Mouse (Mus musculus): Measurements from ENCODE around the gene Cenph. TPM values are rescaled to one million over a fixed set of nuclear protein-coding genes. Genes with fewer than 3 reads are reported as not detected.

The Cenph gene
- polyA plus RNA-seq, 1 experiment from 2014 or later: 31.0 TPM

GRCm38 (mm10) chr13:100785806-100786413, 10.2 kb upstream of the Cenph start:
- peak overlapping the region; percentile 80 for H3K4me3 ChIP-seq (replicated peaks)
- H3K27me3 ChIP-seq: no peaks in the 10 kb centered on the region
- peak overlapping the region; percentile 86 for H3K9ac ChIP-seq
- H3K36me3 ChIP-seq (replicated peaks): peaks cover 45% of the 10 kb centered on the region
- H3K4me1 ChIP-seq (replicated peaks): peaks cover 42% of the 10 kb centered on the region
- WGBS (ENCODE audit: insufficient replicate concordance): 0% methylated on average over 30 of the region's 30 CpGs
- ATAC-seq (ENCODE audit: insufficient read depth): peak; percentile 43
- peak overlapping the region; percentile 90 for H3K27ac ChIP-seq (replicated peaks)
- peak overlapping the region; percentile 80 for H3K4me2 ChIP-seq
- no peaks in the 10 kb centered on the region for H3K9me3 ChIP-seq (replicated peaks)

DNA sequence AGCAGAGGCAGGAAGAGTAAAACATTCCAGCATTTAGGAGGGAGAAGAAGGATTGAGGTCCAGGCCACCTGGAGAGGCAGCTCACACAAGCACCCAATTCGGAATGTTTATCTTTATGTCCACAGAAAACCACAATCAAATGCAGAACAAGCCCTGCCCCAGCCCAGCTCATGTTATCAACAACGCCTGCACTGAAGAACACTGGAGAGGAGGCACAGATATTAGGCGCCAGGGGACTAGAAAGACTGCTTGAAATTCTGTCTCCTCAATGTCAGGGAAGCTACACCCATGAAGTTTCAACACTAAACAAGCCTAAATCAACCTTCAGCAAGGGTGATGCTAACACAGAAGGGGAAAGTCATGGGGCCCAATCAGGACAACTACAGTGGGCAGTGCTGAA, 1.8 kb upstream of the Cenph start:
- peaks cover 74% of the 10 kb centered on the region for H3K4me1 ChIP-seq (replicated peaks)
- H3K4me2 ChIP-seq: peak overlapping the region; percentile 77
- 0 out of 2 replicates have a peak overlapping the region, but pooled peaks have one; percentile 12 for H3K4me3 ChIP-seq (replicated peaks)
- peak overlapping the region; percentile 85 for H3K27ac ChIP-seq (replicated peaks)
- 19% methylated on average over 3 of the region's 3 CpGs for WGBS (ENCODE audit: insufficient replicate concordance)
- no peaks in the 10 kb centered on the region for H3K9me3 ChIP-seq (replicated peaks)
- no peaks in the 10 kb centered on the region for H3K27me3 ChIP-seq
- peaks cover 65% of the 10 kb centered on the region for H3K36me3 ChIP-seq (replicated peaks)
- no peak overlapping the region for H3K9ac ChIP-seq
- peak; percentile 74 for ATAC-seq (ENCODE audit: insufficient read depth)

GRCm38 (mm10) chr13:100776710-100777109, 1.0 kb upstream of the Cenph start:
- 51% methylated on average over 6 of the region's 6 CpGs for WGBS (ENCODE audit: insufficient replicate concordance)
- Histone ChIP-seq H3K27ac (replicated peaks) (peak overlapping the region; percentile 85), H3K9ac (peak overlapping the region; percentile 78; the same call in 1 of the 2 replicates), H3K36me3 (replicated peaks) (peaks cover 65% of the 10 kb centered on the region), H3K4me3 (replicated peaks) (peak overlapping the region; percentile 77), H3K4me1 (replicated peaks) (peaks cover 75% of the 10 kb centered on the region), H3K9me3 (replicated peaks) (no peaks in the 10 kb centered on the region), H3K27me3 (no peaks in the 10 kb centered on the region), H3K4me2 (peak overlapping the region; percentile 77)
- no peak for ATAC-seq (ENCODE audit: insufficient read depth)

DNA sequence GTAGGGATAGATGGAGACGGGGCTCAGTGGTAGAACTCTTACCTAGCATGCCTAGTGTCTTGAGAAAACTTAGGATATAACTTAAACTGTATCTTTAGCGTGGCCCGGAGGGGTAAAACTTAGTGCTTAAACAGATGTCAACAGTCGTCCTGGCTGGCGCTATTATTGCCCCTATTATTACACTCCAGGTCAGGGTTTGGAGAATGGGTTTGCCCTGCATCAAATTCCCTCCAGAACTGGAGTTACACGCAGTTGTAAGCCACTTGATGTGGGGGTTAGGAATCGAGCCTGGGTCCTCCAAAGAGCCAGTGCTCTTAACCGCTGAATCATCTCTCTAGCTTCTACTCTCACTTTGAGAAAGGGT, 339 bp upstream of the Cenph start:
- H3K4me2 ChIP-seq: peak overlapping the region; percentile 77
- H3K9me3 ChIP-seq (replicated peaks): no peaks in the 10 kb centered on the region
- WGBS (ENCODE audit: insufficient replicate concordance): 9% methylated on average over 8 of the region's 8 CpGs
- ATAC-seq (ENCODE audit: insufficient read depth): no peak
- H3K27me3 ChIP-seq: no peaks in the 10 kb centered on the region
- H3K4me1 ChIP-seq (replicated peaks): peaks cover 75% of the 10 kb centered on the region
- H3K36me3 ChIP-seq (replicated peaks): peaks cover 65% of the 10 kb centered on the region
- peak overlapping the region; percentile 77 for H3K4me3 ChIP-seq (replicated peaks)
- H3K27ac ChIP-seq (replicated peaks): peak overlapping the region; percentile 85
- H3K9ac ChIP-seq: peak overlapping the region; percentile 78; the same call in 1 of the 2 replicates

- Histone ChIP-seq H3K4me1 (replicated peaks) (peaks cover 67% of the 10 kb centered on the region), H3K9ac (peak overlapping the region; percentile 78), H3K27me3 (no peaks in the 10 kb centered on the region), H3K9me3 (replicated peaks) (no peaks in the 10 kb centered on the region), H3K4me2 (peak overlapping the region; percentile 77), H3K4me3 (replicated peaks) (peak overlapping the region; percentile 77), H3K36me3 (replicated peaks) (peaks cover 65% of the 10 kb centered on the region), H3K27ac (replicated peaks) (0 out of 2 replicates have a peak overlapping the region, but pooled peaks have one; percentile 85)
- ATAC-seq (ENCODE audit: insufficient read depth): no peak
Measured at GRCm38 (mm10) chr13:100774704-100775103, 995 bp downstream of the Cenph start.

DNA sequence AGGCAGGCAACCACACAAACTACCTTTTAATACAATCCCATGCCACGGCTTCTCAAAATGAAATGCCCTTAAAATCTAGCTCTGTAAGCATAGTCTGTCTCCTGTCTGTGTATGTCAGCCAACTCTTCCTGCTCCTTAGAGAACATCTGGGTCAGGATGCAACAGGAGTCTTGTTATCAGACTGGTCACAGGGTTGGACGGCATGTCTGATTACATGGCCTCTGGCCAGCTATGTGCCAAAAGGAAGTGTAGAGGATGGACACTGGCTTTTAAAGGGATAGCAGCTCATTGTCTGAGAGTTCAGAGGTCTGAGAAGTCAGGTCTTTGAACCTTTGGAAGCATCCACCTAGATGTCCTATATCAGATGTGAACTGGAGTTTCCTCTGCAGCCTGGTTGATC, 20.4 kb downstream of the Cenph start:
- peaks cover 36% of the 10 kb centered on the region for H3K4me1 ChIP-seq (replicated peaks)
- no peak overlapping the region for H3K9ac ChIP-seq
- H3K9me3 ChIP-seq (replicated peaks): no peaks in the 10 kb centered on the region
- H3K27me3 ChIP-seq: no peaks in the 10 kb centered on the region
- no peak overlapping the region for H3K4me2 ChIP-seq
- ATAC-seq (ENCODE audit: insufficient read depth): no peak
- WGBS (ENCODE audit: insufficient replicate concordance): 61% methylated on average over 2 of the region's 2 CpGs
- no peak overlapping the region for H3K27ac ChIP-seq (replicated peaks)
- no peak overlapping the region for H3K4me3 ChIP-seq (replicated peaks)
- peaks cover 19% of the 10 kb centered on the region for H3K36me3 ChIP-seq (replicated peaks)

GRCm38 (mm10) chr13:100754186-100754585, 21.5 kb downstream of the Cenph start:
- H3K9me3 ChIP-seq (replicated peaks): no peaks in the 10 kb centered on the region
- peaks cover 8% of the 10 kb centered on the region for H3K36me3 ChIP-seq (replicated peaks)
- H3K4me1 ChIP-seq (replicated peaks): peaks cover 42% of the 10 kb centered on the region
- ATAC-seq (ENCODE audit: insufficient read depth): no peak
- H3K4me3 ChIP-seq (replicated peaks): no peak overlapping the region
- no peak overlapping the region for H3K27ac ChIP-seq (replicated peaks)
- WGBS (ENCODE audit: insufficient replicate concordance): 80% methylated on average over 4 of the region's 4 CpGs
- no peak overlapping the region for H3K9ac ChIP-seq
- H3K4me2 ChIP-seq: no peak overlapping the region
- no peaks in the 10 kb centered on the region for H3K27me3 ChIP-seq

DNA sequence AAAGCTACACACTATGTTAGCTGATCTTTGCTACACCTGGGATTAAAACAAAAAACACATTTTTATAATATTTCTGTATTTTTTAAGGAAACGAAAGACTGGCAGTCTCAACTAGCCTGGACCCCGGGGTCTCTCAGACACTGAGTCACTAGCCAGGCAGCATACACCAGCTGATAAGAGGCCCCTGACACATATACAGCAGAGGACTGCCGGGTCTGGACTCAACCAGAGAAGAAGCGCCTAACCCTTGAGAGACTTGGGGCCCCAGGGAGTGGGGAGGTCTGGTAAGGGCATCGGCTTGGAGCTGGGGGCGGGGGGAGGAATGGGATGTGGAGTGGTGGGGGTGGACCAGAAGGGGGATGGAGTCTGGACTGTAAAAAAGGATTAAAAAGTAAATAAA, 22.7 kb downstream of the Cenph start:
- Histone ChIP-seq H3K27me3 (no peaks in the 10 kb centered on the region), H3K4me2 (peak overlapping the region; percentile 42), H3K9me3 (replicated peaks) (no peaks in the 10 kb centered on the region), H3K36me3 (replicated peaks) (no peaks in the 10 kb centered on the region), H3K4me3 (replicated peaks) (no peak overlapping the region), H3K9ac (no peak overlapping the region), H3K27ac (replicated peaks) (no peak overlapping the region), H3K4me1 (replicated peaks) (peaks cover 52% of the 10 kb centered on the region)
- WGBS (ENCODE audit: insufficient replicate concordance): 35% methylated on average over 6 of the region's 6 CpGs
- no peak for ATAC-seq (ENCODE audit: insufficient read depth)

- no peak overlapping the region for H3K9ac ChIP-seq
- peak overlapping the region; percentile 45 for H3K27ac ChIP-seq (replicated peaks)
- no peaks in the 10 kb centered on the region for H3K27me3 ChIP-seq
- 53% methylated on average over 8 of the region's 8 CpGs for WGBS (ENCODE audit: insufficient replicate concordance)
- H3K36me3 ChIP-seq (replicated peaks): no peaks in the 10 kb centered on the region
- no peak overlapping the region for H3K4me3 ChIP-seq (replicated peaks)
- peak; percentile 56; the same call in 1 of the 2 replicates for ATAC-seq (ENCODE audit: insufficient read depth)
- peak overlapping the region; percentile 42 for H3K4me2 ChIP-seq
- no peaks in the 10 kb centered on the region for H3K9me3 ChIP-seq (replicated peaks)
- H3K4me1 ChIP-seq (replicated peaks): peaks cover 56% of the 10 kb centered on the region
Measured at GRCm38 (mm10) chr13:100752529-100752928, 23.2 kb downstream of the Cenph start.

DNA sequence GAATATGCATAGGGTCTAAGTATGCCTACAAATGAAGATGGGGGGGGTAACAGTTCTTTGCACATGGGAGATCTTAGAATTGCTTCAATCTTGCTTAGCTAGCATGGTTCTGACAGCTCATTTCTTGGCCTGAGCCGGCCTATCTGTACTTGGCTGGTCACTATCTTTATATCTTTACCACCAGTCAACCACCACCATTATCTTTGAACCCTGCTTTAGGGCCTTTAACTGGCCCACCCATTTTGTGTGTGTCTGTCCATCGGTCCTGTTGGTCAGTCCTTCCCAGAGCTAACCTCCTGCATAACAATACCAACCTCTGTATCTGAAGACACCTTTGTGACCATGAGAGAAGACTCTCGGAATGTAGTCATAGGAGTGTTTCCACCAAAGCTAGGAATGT, 24.3 kb downstream of the Cenph start:
- no peaks in the 10 kb centered on the region for H3K27me3 ChIP-seq
- H3K9me3 ChIP-seq (replicated peaks): no peaks in the 10 kb centered on the region
- H3K36me3 ChIP-seq (replicated peaks): no peaks in the 10 kb centered on the region
- peak overlapping the region; percentile 6; the same call in 1 of the 2 replicates for H3K4me2 ChIP-seq
- H3K27ac ChIP-seq (replicated peaks): peak overlapping the region; percentile 45
- no peak overlapping the region for H3K4me3 ChIP-seq (replicated peaks)
- H3K4me1 ChIP-seq (replicated peaks): peaks cover 68% of the 10 kb centered on the region
- WGBS (ENCODE audit: insufficient replicate concordance): 40% methylated on average over 3 of the region's 3 CpGs
- ATAC-seq (ENCODE audit: insufficient read depth): peak; percentile 21; the same call in 1 of the 2 replicates
- no peak overlapping the region for H3K9ac ChIP-seq

DNA sequence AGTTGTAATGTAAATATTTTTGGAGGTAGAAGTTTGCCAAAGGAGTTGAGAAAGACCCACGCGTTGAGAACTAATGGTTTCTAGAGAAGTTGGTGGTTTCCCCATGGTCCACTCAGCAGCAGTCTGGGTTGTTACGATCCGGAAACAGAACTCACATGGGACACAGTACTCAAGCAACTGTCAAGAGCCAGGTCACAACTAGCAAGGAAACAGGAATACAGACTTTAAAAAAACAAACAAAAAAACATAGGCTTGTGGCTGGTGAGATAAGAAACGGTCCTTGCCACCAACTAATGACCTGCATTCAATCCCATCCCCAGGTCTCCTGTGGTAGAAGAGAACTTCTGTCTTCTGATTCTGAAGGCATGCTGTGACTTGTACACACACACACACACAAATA, 24.9 kb downstream of the Cenph start:
- H3K36me3 ChIP-seq (replicated peaks): no peaks in the 10 kb centered on the region
- WGBS (ENCODE audit: insufficient replicate concordance): 18% methylated on average over 5 of the region's 5 CpGs
- H3K9me3 ChIP-seq (replicated peaks): no peaks in the 10 kb centered on the region
- no peak overlapping the region for H3K4me3 ChIP-seq (replicated peaks)
- 0 out of 2 replicates have a peak overlapping the region, but pooled peaks have one; percentile 6 for H3K4me2 ChIP-seq
- 0 out of 2 replicates have a peak, but pooled peaks have one; percentile 6 for ATAC-seq (ENCODE audit: insufficient read depth)
- H3K27me3 ChIP-seq: no peaks in the 10 kb centered on the region
- peak overlapping the region; percentile 45 for H3K27ac ChIP-seq (replicated peaks)
- no peak overlapping the region for H3K9ac ChIP-seq
- H3K4me1 ChIP-seq (replicated peaks): peaks cover 73% of the 10 kb centered on the region

- Histone ChIP-seq H3K9me3 (replicated peaks) (no peaks in the 10 kb centered on the region), H3K4me1 (replicated peaks) (peaks cover 79% of the 10 kb centered on the region), H3K36me3 (replicated peaks) (no peaks in the 10 kb centered on the region), H3K4me3 (replicated peaks) (no peak overlapping the region), H3K27me3 (no peaks in the 10 kb centered on the region), H3K4me2 (0 out of 2 replicates have a peak overlapping the region, but pooled peaks have one; percentile 2), H3K27ac (replicated peaks) (no peak overlapping the region), H3K9ac (no peak overlapping the region)
- ATAC-seq (ENCODE audit: insufficient read depth): no peak
- WGBS (ENCODE audit: insufficient replicate concordance): 55% methylated on average over 8 of the region's 8 CpGs
Measured at GRCm38 (mm10) chr13:100748638-100749037, 27.1 kb downstream of the Cenph start.

Measured in liver, embryonic 15.5 days (tissue).